Mouse (Mus musculus) common myeloid progenitor, adult 5-6 weeks (primary cell): Measurements from ENCODE around the gene Serpina3c. TPM values are rescaled to one million over a fixed set of nuclear protein-coding genes. Genes with fewer than 3 reads are reported as not detected.
"Not testable (repeated sequence)": the region's sequence is repeated elsewhere in the genome, so short reads cannot be mapped to it uniquely, and the experiment has no call there.

Experiments used
- ATAC-seq: replicated peaks from 2 replicates; pipeline ENCODE4 v1.8.0; 2016; ENCODE audit warnings: low read depth, mild to moderate bottlenecking, moderate TSS enrichment, inconsistent platforms; ENCODE audit not compliant: poor library complexity, severe bottlenecking
- total RNA-seq: library from RNA; stranded (forward); fragments of 200-1000, 187-1606 nt; gene quantifications from 2 replicates; pipeline ENCODE4 v1.2.3, GENCODE M21; 2017

Serpina3c gene
- total RNA-seq, 1 experiment from 2014 or later: not detected

DNA sequence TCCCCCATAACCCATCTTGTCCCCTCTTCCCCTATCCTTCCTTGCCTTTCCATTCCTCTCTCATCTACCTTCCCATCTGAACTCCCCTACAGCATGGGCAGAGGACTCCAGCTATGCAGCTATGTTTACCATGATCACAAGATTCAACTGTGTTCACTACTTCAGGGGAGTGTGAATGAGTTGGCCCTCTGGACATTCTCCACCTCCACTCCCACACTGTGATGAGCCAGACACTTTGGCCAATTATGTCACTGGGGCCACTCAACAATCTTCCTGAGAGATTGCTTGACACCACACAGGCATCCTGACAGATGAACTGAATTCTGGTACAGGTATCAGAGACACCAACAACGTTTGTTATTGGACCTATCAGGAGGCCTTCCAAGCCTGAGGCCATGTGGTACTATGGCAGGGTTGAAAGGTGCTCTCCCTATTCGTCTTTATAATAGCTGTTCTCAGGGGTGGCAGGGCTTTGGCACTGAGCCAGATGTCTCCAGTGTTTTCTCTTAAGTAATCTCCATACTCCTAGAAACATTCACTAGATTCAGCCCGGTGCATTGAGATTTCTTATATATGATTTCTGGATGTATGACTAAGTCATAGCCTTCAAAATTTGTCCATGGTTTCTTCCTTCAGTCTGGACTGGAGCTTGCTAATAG, 38.6 kb downstream of the Serpina3c start:
- no peak for ATAC-seq

DNA sequence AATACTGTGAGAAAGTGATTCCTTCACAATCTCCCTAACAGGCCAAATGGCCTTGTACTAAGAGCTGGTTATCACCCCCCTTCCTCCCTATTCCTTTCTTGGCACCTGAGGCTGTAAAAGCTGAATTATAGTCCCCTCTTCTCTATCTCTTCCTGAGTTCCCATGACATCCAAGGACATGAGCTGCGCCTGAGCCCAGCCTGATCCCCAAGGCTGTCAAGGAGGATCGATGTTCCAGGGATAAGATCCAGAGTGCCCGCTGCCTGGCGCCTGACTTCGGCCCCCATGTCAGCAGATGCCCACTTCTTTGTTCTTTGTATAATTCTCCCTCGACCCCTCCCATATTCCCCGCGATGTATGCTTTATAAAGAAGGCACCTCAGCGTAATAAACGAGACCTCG, 41.3 kb downstream of the Serpina3c start, which contains the start of gene Serpina3a:
Serpina3a (plus strand) TSS at position 392 of the 400 bp plus-strand sequence.
- ATAC-seq: not testable (repeated sequence)

DNA sequence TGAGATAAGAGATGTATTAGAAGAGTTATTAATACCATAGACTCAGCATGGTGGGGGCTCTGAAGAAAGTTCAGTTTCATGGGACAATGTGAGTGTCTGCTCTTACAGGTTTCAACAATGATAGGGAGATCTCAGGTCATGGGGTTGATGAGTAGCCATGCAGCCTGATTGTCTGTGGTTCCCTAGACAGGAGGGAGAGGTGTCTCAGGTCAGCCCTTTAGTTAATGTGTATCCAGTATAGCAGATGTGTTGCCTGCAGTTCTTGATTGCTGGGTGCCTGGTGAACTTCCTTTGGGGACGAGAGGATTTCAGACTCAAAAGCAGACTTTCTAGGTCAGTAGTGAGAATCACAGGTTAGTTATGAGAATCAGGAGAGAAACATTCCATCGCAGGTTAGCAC, 45.2 kb downstream of the Serpina3c start:
- ATAC-seq: no peak

DNA sequence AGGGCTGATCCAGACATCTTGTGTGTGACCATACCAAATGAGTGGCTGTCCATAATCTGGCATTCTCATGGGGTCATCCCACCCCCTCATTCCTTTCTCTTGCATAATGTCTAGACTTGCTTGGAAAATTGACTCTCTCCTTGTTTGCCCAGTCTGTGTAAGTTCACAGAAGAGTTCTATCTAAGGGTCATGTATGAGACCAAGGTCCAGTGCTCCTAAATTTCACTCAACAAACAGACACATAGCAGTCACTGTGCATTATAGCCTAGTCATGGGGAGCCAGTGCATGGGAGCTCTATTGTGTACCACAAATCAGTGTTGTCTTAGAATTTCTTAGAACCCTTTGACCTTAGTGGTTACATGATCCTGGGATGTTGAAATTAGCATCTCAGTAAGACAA, 46.8 kb downstream of the Serpina3c start:
- ATAC-seq: no peak

DNA sequence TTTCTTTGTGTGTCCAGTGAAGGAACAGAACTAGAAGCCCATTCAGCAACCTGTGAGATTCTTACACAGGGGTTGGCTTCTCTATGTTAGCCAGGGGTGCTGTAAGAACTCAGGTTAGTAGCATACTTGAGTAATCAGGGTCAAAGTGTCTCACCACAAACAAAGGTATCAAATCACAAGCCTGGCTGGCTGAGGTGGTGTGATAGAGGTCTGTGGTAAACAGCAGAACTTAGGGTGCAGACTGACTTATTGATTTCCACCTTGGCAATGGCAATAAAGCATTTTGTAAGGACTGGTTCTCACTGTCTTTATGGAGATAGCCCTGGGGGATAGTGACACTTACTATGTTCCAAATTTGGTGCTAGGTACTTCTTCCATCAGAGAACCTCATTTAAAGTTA, 47.8 kb downstream of the Serpina3c start:
- ATAC-seq: no peak

DNA sequence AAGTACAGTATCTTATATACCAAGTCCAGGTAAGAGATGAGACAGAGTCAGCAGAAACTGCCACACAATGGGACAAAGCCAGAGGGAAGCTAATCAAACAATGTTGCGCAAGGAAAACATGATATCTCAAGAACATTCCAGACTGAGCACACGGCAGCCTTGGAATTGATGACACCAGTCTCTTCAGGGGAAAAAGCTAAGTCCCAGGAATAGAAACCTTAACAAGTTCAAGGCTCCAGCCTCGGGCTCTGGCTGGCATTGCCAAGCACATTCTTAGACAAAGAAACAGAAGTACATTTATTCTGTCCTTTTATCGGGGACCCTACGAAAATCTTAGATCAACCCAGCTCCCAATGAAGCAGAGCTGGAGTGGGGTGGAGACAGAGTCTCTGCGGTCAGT, 52.9 kb downstream of the Serpina3c start, which contains the start of gene Serpina5:
Serpina5 (plus strand) TSS at position 346 of the 400 bp plus-strand sequence.
- ATAC-seq: no peak

Other genes with a start within 250 kb of the Serpina3c start
- gene Serpina1c, start 249.0 kb downstream of the Serpina3c start, total RNA-seq: not detected in 2 replicates
- gene Serpina1e, start 194.9 kb downstream of the Serpina3c start, total RNA-seq: not detected in 2 replicates
- gene Serpina11, start 163.9 kb downstream of the Serpina3c start, total RNA-seq: not detected in 2 replicates
- not detected in 2 replicates for gene Serpina9, start 140.1 kb downstream of the Serpina3c start, total RNA-seq
- gene Serpina12, start 109.4 kb downstream of the Serpina3c start, total RNA-seq: 0.05 TPM in 1 of 2 replicates, not detected in the other
- not detected in 2 replicates for gene Serpina5, start 52.8 kb downstream of the Serpina3c start, total RNA-seq
- not detected in 2 replicates for gene Serpina3a, start 41.1 kb downstream of the Serpina3c start, total RNA-seq
- gene Serpina3b, start 25.9 kb downstream of the Serpina3c start, total RNA-seq: 0.10 and 0.27 TPM in 2 replicates
- gene Serpina3f, start 60.7 kb upstream of the Serpina3c start, total RNA-seq: 0.63 and 0.73 TPM in 2 replicates
- gene Serpina3g, start 82.4 kb upstream of the Serpina3c start, total RNA-seq: 59.1 and 74.1 TPM in 2 replicates
- not detected in 2 replicates for gene Serpina3i, start 109.3 kb upstream of the Serpina3c start, total RNA-seq
- gene Serpina3j, start 160.7 kb upstream of the Serpina3c start, total RNA-seq: not detected in 2 replicates
- gene Serpina3k, start 184.6 kb upstream of the Serpina3c start, total RNA-seq: not detected in 2 replicates
- not detected in 2 replicates for gene Serpina3m, start 184.6 kb upstream of the Serpina3c start, total RNA-seq